Mouse (Mus musculus) adrenal gland (tissue): Measurements from ENCODE around the gene Runx2.

Source experiments
- intact Hi-C: fragments of 180-260 bp; cut with DNase I; formaldehyde crosslinking; loops from one replicate; pipeline ENCODE4 v1.15.1; 2025

The Runx2 gene

GRCm38 (mm10) chr17:44601317-44602021 is 213.1 kb downstream of the Runx2 start:
- intact Hi-C loops: no loop called here

DNA sequence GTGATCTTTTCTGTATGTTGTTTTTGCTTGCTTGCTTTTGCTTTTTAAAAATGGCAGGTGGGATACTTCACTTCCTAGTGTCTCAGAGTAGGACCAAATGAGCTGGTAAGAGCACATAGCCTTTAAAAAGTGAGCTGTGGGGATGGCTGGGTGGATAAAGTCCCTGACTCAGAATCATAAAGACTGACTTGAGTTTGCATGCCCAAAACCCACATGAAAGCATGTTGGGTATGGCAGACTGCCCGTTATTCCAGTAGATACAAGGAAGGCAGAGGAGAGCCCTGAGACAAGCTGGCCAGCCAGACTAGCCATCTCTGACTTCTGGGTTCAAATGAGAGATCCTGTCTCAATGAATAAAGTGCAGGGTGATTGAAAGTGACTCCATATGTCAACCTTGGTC is 214.7 kb downstream of the Runx2 start:
- intact Hi-C loops: no loop called here

- intact Hi-C loops: no loop called here
Measured at GRCm38 (mm10) chr17:44599132-44599531, 215.5 kb downstream of the Runx2 start.

GRCm38 (mm10) chr17:44597918-44598504 is 216.6 kb downstream of the Runx2 start:
- intact Hi-C loops: no loop called here

- intact Hi-C loops: no loop called here
Measured at GRCm38 (mm10) chr17:44592737-44593090, 221.9 kb downstream of the Runx2 start.

DNA sequence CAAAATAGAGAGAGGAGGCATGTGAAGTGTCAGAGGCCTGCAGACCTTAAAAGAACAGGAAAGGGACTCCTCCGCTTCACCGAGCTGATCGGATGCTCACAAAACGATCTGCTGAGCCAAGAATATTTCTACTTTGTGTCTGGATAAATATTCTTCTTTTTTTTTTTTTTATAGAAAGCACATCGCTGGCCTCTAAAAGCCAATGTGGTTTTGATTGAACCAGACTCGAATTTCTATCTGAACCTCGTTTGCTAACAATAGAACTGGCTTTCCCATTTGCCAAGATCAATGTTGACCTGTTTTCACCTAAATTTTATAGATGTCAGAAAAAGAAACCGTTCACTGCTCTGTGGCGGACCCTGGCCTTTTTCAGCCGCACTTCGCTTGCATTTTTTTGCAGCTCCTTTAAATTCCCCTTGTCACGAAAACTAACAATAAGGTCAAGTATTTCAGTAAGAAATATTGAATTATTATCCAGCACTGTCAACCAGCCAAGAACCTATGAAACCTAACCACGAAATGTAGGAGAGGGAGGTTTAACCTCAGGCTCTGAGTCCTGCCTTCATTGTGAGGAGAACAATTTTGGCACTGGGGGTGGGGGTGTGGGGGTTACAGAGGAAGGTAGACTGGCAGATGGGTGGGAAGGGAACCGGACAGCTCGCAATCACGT is 222.4 kb downstream of the Runx2 start:
- intact Hi-C loops: no loop called here

DNA sequence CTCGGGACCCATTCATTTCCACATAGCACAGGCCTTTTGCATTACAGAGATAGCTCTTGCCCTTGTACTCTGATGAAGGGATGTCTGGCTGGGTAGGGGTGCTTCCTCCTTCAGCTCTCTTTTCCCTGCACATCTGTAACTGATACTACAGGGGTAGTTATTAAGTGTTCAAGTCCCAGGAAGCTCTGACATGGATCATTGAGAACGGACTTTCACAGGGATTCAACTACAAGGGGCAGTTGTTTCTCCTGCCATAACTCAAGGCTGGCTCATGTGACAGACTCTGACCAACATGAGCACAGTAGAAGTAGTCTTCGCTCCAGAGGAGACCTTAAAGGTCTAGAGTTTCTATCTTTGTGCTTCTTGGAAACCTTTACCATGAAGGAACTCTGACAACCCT is 226.1 kb downstream of the Runx2 start:
- intact Hi-C loops: no loop called here

GRCm38 (mm10) chr17:44588020-44588419 is 226.6 kb downstream of the Runx2 start:
- intact Hi-C loops: no loop called here

- intact Hi-C loops: no loop called here
Measured at GRCm38 (mm10) chr17:44586196-44586595, 228.4 kb downstream of the Runx2 start.

DNA sequence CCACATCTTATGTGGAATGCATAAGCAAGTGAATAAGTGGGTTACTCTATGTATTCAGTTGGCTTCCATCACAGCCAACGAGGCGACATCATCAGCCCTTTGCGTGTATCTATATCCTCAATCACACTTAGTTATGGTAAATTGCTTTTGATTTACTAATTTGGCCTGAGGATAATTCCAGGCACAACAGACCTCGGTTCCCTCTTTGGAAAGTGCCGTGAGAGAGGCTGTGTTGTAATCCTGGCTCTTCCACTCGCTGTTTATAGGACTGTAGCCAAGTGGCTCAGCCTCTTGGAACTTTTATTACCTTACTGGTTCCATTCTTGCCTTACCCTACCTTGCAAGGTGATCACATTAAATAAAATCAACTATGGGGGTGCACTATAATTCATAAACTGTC is 229.8 kb downstream of the Runx2 start:
- intact Hi-C loops: no loop called here

DNA sequence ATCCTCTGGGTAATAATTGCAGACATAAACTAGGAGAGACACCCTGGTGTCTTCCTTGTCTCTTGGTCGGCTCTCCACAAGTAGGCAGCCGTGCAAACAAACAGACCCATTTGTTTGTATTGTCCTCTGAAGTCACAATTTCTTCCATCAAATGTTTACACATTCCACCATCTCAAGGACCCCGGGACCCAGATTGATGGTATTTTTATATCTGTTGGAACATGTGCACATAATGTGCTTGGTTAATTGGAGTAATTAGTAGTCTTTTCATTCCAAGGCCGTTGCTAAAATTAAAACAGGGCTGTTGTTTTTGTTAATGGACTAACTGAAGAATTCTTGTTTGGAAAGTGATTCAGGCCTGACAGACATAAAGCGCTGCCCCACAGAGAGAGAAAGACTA is 236.8 kb downstream of the Runx2 start:
- intact Hi-C loops: no loop called here

DNA sequence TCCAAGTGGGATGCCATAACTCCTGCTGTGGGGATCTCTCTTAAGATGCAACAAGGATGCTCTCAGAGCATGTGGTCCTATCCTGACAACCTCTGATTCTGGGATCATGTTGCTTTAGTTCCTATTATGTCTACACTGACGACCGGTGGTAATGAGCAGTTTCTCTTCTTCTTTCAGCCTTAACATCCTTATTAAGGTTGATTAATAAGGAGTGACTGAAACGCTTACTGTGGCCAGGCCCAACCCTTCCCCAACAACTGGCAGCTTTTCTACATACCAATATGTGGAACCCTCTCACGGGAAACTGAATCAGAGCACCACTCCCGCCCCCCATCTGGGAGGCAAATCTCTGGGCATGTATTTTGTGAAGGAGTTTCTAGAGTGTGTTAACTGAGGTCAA is 243.7 kb downstream of the Runx2 start:
- intact Hi-C loops: no loop called here

DNA sequence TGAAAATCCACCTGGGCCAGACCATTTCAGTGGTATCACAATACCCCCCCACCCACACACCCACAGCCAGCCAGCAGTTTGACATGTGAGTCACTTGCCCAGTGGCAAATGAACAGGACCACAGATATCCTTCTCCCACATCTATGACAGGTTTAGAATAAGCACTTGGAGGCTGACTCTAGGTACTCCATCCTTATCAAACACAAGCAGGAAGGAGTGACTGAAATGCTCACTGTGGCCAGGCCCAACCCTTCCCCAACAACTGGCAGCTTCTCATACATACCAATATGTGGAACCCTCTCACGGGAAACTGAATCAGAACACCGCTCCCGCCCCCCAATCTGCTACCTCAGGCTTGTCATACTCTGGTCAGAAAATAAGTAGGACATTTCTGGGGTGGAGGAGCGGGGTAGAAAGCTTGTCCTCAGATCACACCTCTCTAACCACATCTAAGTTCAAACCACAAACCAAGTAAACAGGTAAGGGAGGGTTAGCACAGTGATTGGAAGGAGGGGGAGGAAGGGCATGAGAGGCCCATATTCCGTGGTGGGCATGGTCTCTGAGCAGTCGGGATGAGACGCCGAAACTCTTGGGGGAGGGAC is 245.5 kb downstream of the Runx2 start:
- intact Hi-C loops: no loop called here

DNA sequence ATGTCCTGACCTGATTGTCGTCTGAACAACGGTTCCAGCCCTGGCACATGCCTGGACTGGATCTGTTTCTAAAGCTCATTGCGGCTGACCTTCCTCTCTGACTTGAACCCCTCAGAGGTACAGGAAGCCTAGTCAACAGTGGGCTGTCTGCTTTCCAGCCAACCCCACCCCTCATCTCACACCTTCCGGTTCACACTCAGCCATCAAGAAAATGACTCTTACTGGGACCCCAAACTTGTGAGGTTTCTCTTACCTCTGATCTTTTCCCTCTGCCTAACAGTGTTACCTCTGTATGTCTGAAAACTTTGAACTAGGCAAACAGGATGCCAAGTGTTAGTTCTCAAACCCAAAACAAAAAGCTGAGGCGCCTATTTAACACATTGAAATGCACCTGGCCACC is 247.6 kb downstream of the Runx2 start:
- intact Hi-C loops: no loop called here

- intact Hi-C loops: no loop called here
Measured at GRCm38 (mm10) chr17:44565884-44566515, 248.6 kb downstream of the Runx2 start.

DNA sequence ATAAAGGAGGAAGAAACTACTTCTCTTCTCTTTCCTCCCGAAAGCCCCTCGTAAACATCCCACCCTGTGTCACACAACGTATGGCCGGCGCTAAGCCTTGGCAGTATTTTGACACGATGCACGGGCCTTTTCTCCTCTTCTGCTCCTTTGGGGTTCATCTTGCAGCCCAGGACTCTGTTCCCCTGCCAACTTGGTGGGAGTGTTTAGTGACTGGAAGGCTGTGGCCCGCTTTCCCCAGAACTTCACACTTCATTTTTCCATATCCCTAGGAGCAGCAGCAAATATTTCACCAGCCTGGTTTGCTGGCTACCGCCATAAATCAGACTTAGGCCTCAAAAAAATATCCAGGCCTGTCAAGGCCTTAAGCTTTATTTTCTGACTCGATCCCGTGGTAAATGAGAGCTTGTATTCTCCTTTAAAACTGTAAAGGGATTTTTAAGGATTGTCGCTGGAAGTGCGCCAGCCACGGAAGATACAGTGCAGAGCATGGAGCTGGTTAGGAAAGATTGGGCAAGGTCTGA is 249.2 kb downstream of the Runx2 start:
- intact Hi-C loops: no loop called here

GRCm38 (mm10) chr17:44564611-44565198 is 249.9 kb downstream of the Runx2 start:
- intact Hi-C loops: no loop called here

GRCm38 (mm10) chr17:44560016-44560415 is 254.6 kb downstream of the Runx2 start:
- intact Hi-C loops: no loop called here

DNA sequence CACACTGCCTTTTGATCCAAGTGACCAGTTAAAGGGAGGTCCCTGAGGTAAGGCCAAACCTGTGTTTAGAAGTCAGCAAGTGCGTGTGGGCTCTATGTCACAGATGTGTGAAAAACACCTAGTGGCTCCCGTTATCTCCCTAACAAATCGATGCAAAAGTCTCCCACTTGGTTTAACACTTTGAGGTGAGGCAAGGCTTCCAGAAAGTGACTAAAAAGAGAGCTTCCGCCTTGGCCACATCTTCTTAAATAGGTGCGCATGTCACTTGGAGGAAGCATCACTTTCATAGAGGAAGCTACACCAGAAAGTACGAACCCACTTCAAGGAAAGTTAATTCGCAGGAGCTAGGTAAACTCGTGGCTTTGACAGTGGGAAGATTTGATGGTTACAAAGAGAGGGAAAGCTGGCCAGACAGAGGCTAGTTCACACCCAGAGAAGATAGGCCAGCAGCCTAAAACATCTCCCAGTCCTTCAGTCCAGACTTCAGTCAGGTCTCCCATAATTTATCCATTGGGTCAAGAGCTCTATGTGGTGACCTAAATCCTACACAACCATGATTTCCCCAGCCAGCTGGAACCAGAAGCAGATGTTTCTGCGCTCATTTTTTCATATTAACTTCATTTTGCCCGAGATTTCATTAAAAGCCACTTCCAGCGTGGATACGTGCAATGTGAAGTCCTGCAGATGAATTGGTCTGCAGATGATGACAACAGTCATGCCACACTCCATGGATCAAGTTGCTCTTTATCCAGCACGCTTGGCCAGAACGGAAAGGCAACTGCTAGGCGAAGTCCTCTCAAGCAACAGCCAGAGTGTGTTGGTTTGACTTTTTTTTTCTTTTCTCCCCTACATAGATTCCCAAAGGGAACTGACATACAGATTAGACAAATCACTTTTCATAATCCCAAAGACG is 257.1 kb downstream of the Runx2 start:
- intact Hi-C loops: no loop called here

DNA sequence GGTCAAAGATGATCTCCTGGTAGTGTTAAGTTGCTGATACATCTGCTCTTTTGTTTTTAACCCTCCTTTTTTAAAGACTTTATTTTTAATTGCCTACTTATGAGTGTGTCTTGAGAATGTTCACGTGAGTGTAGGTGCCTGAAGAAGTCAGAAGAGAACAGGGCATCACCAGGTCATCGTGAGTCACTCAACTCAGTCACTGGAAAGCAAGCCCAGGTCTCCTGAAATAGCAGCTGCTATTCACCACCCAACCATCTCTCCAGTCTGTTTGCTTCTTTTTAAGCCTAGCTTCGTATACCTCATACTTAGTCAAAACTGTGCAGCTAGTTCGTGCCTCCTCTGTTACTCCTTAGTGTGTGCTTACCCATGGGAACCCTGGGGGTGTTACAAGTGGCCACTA is 259.7 kb downstream of the Runx2 start:
- intact Hi-C loops: no loop called here
